Mouse (Mus musculus) midbrain, embryonic 11.5 days (tissue): ENCODE data around the gene Creb3l2. TPM values are rescaled to one million over a fixed set of nuclear protein-coding genes. Genes with fewer than 3 reads are reported as not detected.

Experiments
- ATAC-seq: fragments of 200-750 bp; cut with Nextera tagmentation; 2 replicates; pipeline ENCODE4 v1.8.0; 2017; ENCODE audit warnings: moderate TSS enrichment, moderate library complexity; ENCODE audit not compliant: low FRiP score
- DNase-seq: peaks from one replicate; pipeline ENCODE4 v3.0.0; 2015; ENCODE audit warnings: low spot score; ENCODE audit errors: missing footprints
- H3K27ac ChIP-seq: fragments of 300-500 bp; sonication (generic); 2 replicates; pipeline ENCODE4 v1.5.1; 2014; ENCODE audit warnings: low read depth, low read length
- H3K27me3 ChIP-seq: fragments of 300-500 bp; sonication (generic); 2 replicates; pipeline ENCODE4 v1.6.1; 2014; ENCODE audit warnings: mild to moderate bottlenecking, low read length, moderate library complexity, mixed read lengths; ENCODE audit not compliant: control insufficient read depth, insufficient read depth
- H3K36me3 ChIP-seq: fragments of 300-500 bp; sonication (generic); 2 replicates; pipeline ENCODE4 v1.6.1; 2014; ENCODE audit warnings: mild to moderate bottlenecking, low read length, moderate library complexity, mixed read lengths; ENCODE audit not compliant: control insufficient read depth, insufficient read depth
- H3K4me1 ChIP-seq: fragments of 300-500 bp; sonication (generic); 2 replicates; pipeline ENCODE4 v1.6.1; 2014; ENCODE audit warnings: low read length; ENCODE audit not compliant: control insufficient read depth, insufficient read depth
- H3K4me2 ChIP-seq: fragments of 300-500 bp; sonication (generic); 2 replicates; pipeline ENCODE4 v1.6.1; 2014; ENCODE audit warnings: mild to moderate bottlenecking, moderate library complexity
- H3K4me3 ChIP-seq: fragments of 300-500 bp; sonication (generic); 2 replicates; pipeline ENCODE4 v1.5.1; 2014; ENCODE audit warnings: low read depth, low read length
- H3K9ac ChIP-seq: fragments of 300-500 bp; sonication (generic); 2 replicates; pipeline ENCODE4 v1.6.1; 2014; ENCODE audit warnings: low read length
- H3K9me3 ChIP-seq: fragments of 300-500 bp; sonication (generic); 2 replicates; pipeline ENCODE4 v1.6.1; 2016; ENCODE audit warnings: low read length; ENCODE audit not compliant: control insufficient read depth
- WGBS: fragments of 180-500 bp; shearing (Covaris S2); extraction: QIAGEN DNeasy Blood & Tissue Kit; methylation state at CpG from one replicate; pipeline ENCODE4 v1.1.7; 2014; 5-methylcytosine and 5-hydroxymethylcytosine counted together
- polyA plus RNA-seq: library from polyadenylated mRNA; unstranded; fragments of >200 nt; fragmentation: Nextera tagmentation; extraction: Ambion mirVana; gene quantifications from 2 replicates; pipeline ENCODE4 v1.2.1, GENCODE M21; 2014

The Creb3l2 gene
- polyA plus RNA-seq, 1 experiment from 2014 or later: 5.5 TPM

DNA sequence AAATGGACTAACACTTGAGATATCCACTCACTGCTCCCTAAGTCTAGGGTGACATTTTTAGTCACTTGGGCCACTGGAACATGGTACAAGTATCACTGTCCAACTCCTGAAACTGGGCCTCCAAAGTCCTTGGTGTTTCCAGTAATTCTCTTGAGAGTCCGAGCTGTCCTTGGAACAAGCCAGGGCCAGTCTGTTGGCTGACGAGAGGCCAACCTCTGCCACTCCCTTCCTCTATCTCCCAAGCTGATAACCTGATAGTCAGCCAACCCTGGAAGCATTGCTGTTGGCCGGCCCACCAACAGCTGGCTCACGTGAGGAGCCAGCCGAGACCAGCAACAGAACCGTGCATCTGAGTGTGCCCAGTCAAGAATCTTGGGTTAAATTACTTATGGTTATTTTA is 35.0 kb downstream of the Creb3l2 start:
- Histone ChIP-seq H3K4me3 (no peak overlapping the region), H3K9me3 (no peaks in the 10 kb centered on the region), H3K36me3 (no peaks in the 10 kb centered on the region), H3K9ac (no peak overlapping the region), H3K4me2 (no peak overlapping the region), H3K27me3 (no peaks in the 10 kb centered on the region), H3K4me1 (no peaks in the 10 kb centered on the region), H3K27ac (no peak overlapping the region)
- WGBS: 95% methylated on average over 6 of the region's 6 CpGs
- ATAC-seq (no peak), DNase-seq (no peak)

DNA sequence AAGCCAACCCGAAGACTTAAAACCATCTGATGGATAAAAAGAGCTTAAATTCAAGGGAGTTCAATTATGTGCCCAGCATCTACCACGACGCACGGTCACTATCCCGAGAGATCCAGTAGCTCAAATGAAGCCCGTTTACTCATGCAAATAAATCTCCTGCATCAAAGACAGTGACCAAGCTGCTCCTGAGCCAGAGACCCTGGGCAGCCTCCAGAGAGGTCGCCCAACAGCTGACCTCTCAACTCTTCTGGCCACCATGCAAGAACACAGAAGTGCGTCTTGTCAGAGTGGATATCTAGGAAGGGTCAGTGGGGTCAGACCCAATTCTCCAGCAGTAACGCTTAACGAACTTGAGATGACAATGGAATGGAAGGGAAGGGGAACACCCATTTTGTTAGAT is 35.9 kb downstream of the Creb3l2 start:
- H3K4me3 ChIP-seq: no peak overlapping the region
- H3K4me2 ChIP-seq: no peak overlapping the region
- no peak for DNase-seq
- H3K27me3 ChIP-seq: no peaks in the 10 kb centered on the region
- H3K9me3 ChIP-seq: no peaks in the 10 kb centered on the region
- no peak overlapping the region for H3K27ac ChIP-seq
- H3K9ac ChIP-seq: no peak overlapping the region
- no peaks in the 10 kb centered on the region for H3K36me3 ChIP-seq
- H3K4me1 ChIP-seq: no peaks in the 10 kb centered on the region
- ATAC-seq: no peak
- WGBS: 69% methylated on average over 10 of the region's 10 CpGs

DNA sequence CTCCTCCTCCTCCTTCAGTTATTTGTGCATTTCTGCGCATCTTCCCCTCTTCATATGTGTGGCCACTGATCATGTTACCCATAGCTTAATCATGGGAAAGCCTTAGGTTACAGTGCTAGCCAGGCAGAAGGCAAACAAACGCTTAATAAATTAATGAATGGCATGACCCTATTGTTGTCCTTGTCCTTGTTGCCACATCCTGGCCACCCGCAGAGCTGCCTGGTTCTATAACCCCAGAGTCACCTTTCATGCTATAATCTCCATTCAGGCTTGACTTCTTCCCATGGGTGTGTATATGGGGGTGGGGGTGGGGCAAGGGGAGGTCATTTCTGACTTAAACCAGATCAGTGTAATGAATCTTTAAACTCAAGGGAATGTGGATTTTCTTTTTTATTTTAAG is 37.6 kb downstream of the Creb3l2 start:
- WGBS: 59% methylated on average over 3 of the region's 3 CpGs
- Histone ChIP-seq H3K9me3 (no peaks in the 10 kb centered on the region), H3K9ac (no peak overlapping the region), H3K27me3 (no peaks in the 10 kb centered on the region), H3K27ac (no peak overlapping the region), H3K4me2 (no peak overlapping the region), H3K36me3 (no peaks in the 10 kb centered on the region), H3K4me3 (no peak overlapping the region), H3K4me1 (no peaks in the 10 kb centered on the region)
- ATAC-seq: no peak
- no peak for DNase-seq

DNA sequence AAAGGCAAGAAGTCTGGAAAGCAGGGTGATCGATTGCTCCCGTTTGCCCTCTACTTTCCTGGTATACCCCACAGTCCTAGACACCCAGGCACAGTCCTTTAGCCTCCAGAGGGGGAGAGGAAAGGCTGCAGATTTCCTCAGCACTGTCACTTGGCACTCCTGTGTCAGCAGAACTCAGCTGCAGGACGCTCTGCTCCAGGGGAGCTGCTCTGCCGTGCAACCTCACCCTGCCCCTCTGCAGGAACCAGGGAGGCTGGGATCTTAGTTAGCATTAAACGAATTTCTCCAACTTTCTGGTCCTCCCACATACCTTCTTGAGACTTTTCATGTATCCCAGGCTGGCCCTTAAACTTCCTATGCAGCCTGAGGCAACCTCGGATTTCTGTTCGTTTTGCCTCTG is 40.0 kb downstream of the Creb3l2 start:
- no peaks in the 10 kb centered on the region for H3K36me3 ChIP-seq
- H3K9ac ChIP-seq: no peak overlapping the region
- DNase-seq (no peak), ATAC-seq (no peak)
- H3K4me1 ChIP-seq: no peaks in the 10 kb centered on the region
- H3K4me3 ChIP-seq: no peak overlapping the region
- no peak overlapping the region for H3K27ac ChIP-seq
- WGBS: 63% methylated on average over 7 of the region's 7 CpGs
- H3K27me3 ChIP-seq: no peaks in the 10 kb centered on the region
- no peaks in the 10 kb centered on the region for H3K9me3 ChIP-seq
- no peak overlapping the region for H3K4me2 ChIP-seq

DNA sequence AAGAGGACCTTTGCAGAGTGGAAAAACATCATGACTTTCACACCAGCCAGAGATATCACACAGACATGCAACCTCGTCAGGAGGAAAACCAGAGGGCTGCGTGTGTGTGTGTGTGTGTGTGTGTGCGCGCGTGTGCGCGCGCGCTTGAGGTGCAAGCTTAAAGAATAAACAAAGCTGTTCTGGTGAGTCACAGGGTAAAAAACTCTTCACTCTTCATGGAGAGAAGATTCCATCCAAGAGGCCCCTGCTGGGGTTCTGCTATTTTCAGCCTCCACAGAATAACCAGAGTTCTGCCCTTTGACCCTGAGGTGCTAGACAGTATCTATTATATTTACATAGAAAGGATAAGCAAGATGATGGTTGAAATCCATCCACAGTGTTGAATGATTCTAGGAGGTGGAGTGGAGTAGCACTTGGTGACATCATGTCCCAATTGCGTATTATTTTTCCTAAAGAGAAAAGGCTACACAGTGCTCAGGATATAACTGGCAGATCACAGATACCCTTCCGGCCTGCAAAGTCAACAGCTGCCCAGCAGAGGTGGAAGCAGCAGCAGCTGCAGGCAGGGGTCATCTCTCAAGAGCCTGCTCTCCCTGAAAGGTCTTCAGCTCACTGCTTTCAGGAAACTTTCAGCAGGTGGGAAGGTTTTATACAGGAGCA is 41.0 kb downstream of the Creb3l2 start:
- Histone ChIP-seq H3K4me1 (no peaks in the 10 kb centered on the region), H3K9me3 (no peaks in the 10 kb centered on the region), H3K9ac (no peak overlapping the region), H3K36me3 (no peaks in the 10 kb centered on the region), H3K27me3 (no peaks in the 10 kb centered on the region), H3K27ac (no peak overlapping the region), H3K4me2 (no peak overlapping the region), H3K4me3 (no peak overlapping the region)
- ATAC-seq: no peak
- WGBS: 80% methylated on average over 11 of the region's 11 CpGs
- no peak for DNase-seq

DNA sequence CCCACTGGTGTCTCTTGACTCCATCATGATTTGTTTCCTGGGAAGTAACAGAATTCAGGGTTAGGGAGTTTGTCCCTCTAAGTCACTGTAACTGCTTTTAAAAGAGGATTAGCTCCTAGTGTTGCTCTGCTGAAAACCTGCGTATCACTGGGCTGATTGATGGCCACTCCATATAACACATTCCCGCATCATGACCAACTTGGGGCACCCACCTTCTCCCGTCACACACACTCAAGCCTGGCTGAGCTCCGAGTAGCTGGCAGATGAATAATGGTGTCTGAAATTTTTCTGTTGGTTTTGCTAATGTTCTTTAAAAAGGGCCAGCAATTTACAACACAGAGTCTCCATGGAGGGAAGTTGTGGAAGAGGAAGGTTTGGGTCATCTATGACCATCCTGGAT is 41.8 kb downstream of the Creb3l2 start:
- Histone ChIP-seq H3K4me1 (no peaks in the 10 kb centered on the region), H3K27me3 (no peaks in the 10 kb centered on the region), H3K4me3 (no peak overlapping the region), H3K9me3 (no peaks in the 10 kb centered on the region), H3K4me2 (no peak overlapping the region), H3K36me3 (no peaks in the 10 kb centered on the region), H3K27ac (no peak overlapping the region), H3K9ac (no peak overlapping the region)
- no peak for ATAC-seq
- 88% methylated on average over 4 of the region's 4 CpGs for whole genome bisulfite sequencing
- no peak for DNase-seq

DNA sequence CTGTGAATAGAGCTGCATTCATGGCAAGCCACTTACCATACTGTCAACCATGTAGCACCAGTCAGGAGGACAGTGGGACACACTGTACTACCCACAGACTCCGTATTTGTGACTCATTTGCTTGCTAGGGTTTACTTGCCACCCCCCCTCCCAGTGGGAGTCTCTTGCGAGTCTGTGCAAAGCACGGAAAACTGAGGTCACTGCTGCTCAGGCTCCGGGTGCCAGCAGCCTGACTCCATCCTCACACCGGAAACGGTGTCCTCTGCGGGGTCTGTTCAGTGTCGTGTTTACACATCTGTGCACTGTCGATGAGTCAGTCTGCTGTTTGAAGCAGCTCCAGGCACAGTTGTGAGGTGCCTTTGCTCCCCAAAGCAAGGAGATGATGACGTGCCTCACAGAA is 43.0 kb downstream of the Creb3l2 start:
- 80% methylated on average over 10 of the region's 10 CpGs for WGBS
- DNase-seq (no peak), ATAC-seq (no peak)
- no peaks in the 10 kb centered on the region for H3K4me1 ChIP-seq
- H3K36me3 ChIP-seq: no peaks in the 10 kb centered on the region
- H3K4me3 ChIP-seq: no peak overlapping the region
- no peaks in the 10 kb centered on the region for H3K9me3 ChIP-seq
- H3K27me3 ChIP-seq: no peaks in the 10 kb centered on the region
- H3K9ac ChIP-seq: no peak overlapping the region
- H3K4me2 ChIP-seq: no peak overlapping the region
- H3K27ac ChIP-seq: no peak overlapping the region

DNA sequence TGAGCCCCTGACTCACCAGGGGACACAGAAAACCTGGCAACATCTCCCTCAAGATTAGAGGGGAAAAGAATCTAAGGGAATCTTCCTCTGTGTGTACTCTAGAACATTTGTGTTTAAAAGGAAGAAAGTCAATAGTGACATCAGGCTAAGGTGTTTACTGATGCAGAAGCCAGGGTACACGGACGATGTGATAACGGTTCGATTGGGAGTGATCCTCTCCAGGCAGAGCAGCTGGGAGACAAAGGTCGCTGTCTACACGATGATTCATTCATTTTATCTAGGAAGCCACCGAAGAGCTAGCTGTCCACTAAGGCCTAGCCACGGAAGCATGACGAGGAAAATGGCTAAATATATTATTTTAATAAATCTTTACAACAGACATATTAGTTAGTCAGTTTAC is 44.0 kb downstream of the Creb3l2 start:
- DNase-seq (no peak), ATAC-seq (no peak)
- 92% methylated on average over 9 of the region's 9 CpGs for WGBS
- no peaks in the 10 kb centered on the region for H3K9me3 ChIP-seq
- no peak overlapping the region for H3K4me3 ChIP-seq
- no peaks in the 10 kb centered on the region for H3K4me1 ChIP-seq
- H3K4me2 ChIP-seq: no peak overlapping the region
- H3K36me3 ChIP-seq: no peaks in the 10 kb centered on the region
- H3K27ac ChIP-seq: no peak overlapping the region
- H3K27me3 ChIP-seq: no peaks in the 10 kb centered on the region
- no peak overlapping the region for H3K9ac ChIP-seq

DNA sequence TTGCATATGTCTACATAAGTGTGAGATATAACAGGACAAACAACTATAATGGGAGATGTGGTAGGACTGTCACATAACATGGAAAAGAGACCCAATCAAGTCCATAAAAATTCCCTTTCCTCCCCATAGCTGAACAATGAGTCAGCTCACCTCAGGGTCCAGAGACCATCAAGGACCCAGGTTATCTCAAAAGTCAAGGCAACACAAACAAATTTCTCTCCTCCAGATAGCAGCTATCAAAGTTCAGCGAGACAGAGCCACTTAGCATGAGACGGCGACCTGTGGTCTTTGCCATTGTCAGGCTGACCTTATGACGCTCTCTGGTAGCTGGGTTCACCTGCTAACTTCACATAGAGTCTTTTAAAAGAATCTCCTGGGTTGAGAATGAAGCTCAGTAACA is 44.7 kb downstream of the Creb3l2 start:
- Histone ChIP-seq H3K27me3 (no peaks in the 10 kb centered on the region), H3K4me1 (peaks cover 2% of the 10 kb centered on the region; the same call in 1 of the 2 replicates), H3K9ac (no peak overlapping the region), H3K27ac (no peak overlapping the region), H3K36me3 (no peaks in the 10 kb centered on the region), H3K4me2 (no peak overlapping the region), H3K4me3 (no peak overlapping the region), H3K9me3 (no peaks in the 10 kb centered on the region)
- WGBS: 91% methylated on average over 4 of the region's 4 CpGs
- DNase-seq (no peak), ATAC-seq (no peak)
